Mouse (Mus musculus): ENCODE measurements around the gene Cacna1c.

DNA sequence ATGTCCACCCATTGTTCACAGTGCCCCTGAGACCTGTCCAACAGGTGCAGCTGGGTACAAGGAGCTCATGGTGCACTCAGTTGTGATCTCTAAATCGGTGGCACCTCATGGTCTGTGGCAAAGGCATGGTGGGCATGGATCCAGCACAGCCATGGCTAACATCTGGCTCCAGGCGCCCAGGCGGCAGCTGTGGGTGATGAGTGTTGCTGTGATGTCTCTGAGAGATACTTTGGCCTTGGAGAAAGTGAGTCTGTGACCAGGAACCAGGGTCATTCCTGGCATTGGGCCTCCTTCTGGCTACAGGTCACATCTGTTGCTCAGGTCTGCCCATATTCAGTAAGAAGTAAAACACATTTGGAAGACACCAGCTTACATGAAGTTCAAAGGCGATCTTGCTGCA lies 391.1 kb downstream of the Cacna1c start:
- TF ChIP-seq POLR2A (IDR thresholded peaks at IDR 0.05; ENCODE audit: borderline replicate concordance, low read depth, low read length): no peak
- no peak for TF ChIP-seq CTCF (IDR thresholded peaks at IDR 0.05; ENCODE audit: low read depth, low read length)
